Mouse (Mus musculus): ENCODE measurements around the gene Gm47841. TPM values are rescaled to one million over a fixed set of nuclear protein-coding genes. Genes with fewer than 3 reads are reported as not detected.

Gene Gm47841
- polyA plus RNA-seq, 1 experiment = not detected

- H3K79me2 ChIP-seq (ENCODE audit: control insufficient read depth, insufficient read depth) = no peaks in the 10 kb centered on the region
- no peaks in the 10 kb centered on the region for H3K79me3 ChIP-seq (ENCODE audit: low read depth)
- peaks cover 91% of the 10 kb centered on the region for H3K27me3 ChIP-seq (ENCODE audit: control insufficient read depth, insufficient read depth, insufficient read length)
- H3K36me3 ChIP-seq (ENCODE audit: control insufficient read depth, insufficient read depth) = no peaks in the 10 kb centered on the region
- TF ChIP-seq FOSL1 (IDR thresholded peaks at IDR 0.05; ENCODE audit: insufficient read depth, low read length, poor library complexity, severe bottlenecking) (no peak), CEBPB (IDR thresholded peaks at IDR 0.05; ENCODE audit: low read depth) (no peak), MAX (IDR thresholded peaks at IDR 0.05) (no peak), MYOG (IDR thresholded peaks at IDR 0.05; ENCODE audit: control insufficient read depth, extremely low read depth, insufficient read length) (no peak), MYOD1 (IDR thresholded peaks at IDR 0.05; ENCODE audit: control insufficient read depth, insufficient read length, low read depth) (no peak)
- H3ac ChIP-seq (ENCODE audit: control insufficient read depth, insufficient read length, low read depth) = no peak overlapping the region
- no peak overlapping the region for H3K4me3 ChIP-seq (ENCODE audit: insufficient read depth, poor library complexity, severe bottlenecking)
Observed at GRCm38 (mm10) chr15:101077001-101077812, 30.0 kb upstream of the Gm47841 start.

- no peak overlapping the region for H3K4me3 ChIP-seq (ENCODE audit: insufficient read depth, poor library complexity, severe bottlenecking)
- H3K27me3 ChIP-seq (ENCODE audit: control insufficient read depth, insufficient read depth, insufficient read length) = peaks cover 95% of the 10 kb centered on the region
Observed at GRCm38 (mm10) chr15:101076071-101077000, 29.1 kb upstream of the Gm47841 start.

GRCm38 (mm10) chr15:101075656-101076055 lies 28.5 kb upstream of the Gm47841 start:
- Histone ChIP-seq H3K4me3 (ENCODE audit: insufficient read depth, poor library complexity, severe bottlenecking) (no peak overlapping the region), H3ac (ENCODE audit: control insufficient read depth, insufficient read length, low read depth) (no peak overlapping the region), H3K27me3 (ENCODE audit: control insufficient read depth, insufficient read depth, insufficient read length) (peaks cover 95% of the 10 kb centered on the region), H3K79me3 (ENCODE audit: low read depth) (no peaks in the 10 kb centered on the region), H3K36me3 (ENCODE audit: control insufficient read depth, insufficient read depth) (no peaks in the 10 kb centered on the region), H3K79me2 (ENCODE audit: control insufficient read depth, insufficient read depth) (no peaks in the 10 kb centered on the region)
- no peak for TF ChIP-seq MYOG (IDR thresholded peaks at IDR 0.05; ENCODE audit: control insufficient read depth, extremely low read depth, insufficient read length)

More at GRCm38 (mm10) chr15:101076071-101077000, 29.1 kb upstream of the Gm47841 start:
- Histone ChIP-seq H3K79me3 (ENCODE audit: low read depth) (no peaks in the 10 kb centered on the region), H3ac (ENCODE audit: control insufficient read depth, insufficient read length, low read depth) (no peak overlapping the region), H3K79me2 (ENCODE audit: control insufficient read depth, insufficient read depth) (no peaks in the 10 kb centered on the region), H3K36me3 (ENCODE audit: control insufficient read depth, insufficient read depth) (no peaks in the 10 kb centered on the region)
- no peak for TF ChIP-seq MYOD1 (IDR thresholded peaks at IDR 0.05; ENCODE audit: control insufficient read depth, insufficient read length, low read depth)
- no peak for TF ChIP-seq CEBPB (IDR thresholded peaks at IDR 0.05; ENCODE audit: low read depth)
- no peak for TF ChIP-seq CTCF (IDR thresholded peaks at IDR 0.05; ENCODE audit: control insufficient read depth, insufficient read depth, insufficient read length)
- no peak for TF ChIP-seq FOSL1 (IDR thresholded peaks at IDR 0.05; ENCODE audit: insufficient read depth, low read length, poor library complexity, severe bottlenecking)
- no peak for TF ChIP-seq MYOG (IDR thresholded peaks at IDR 0.05; ENCODE audit: control insufficient read depth, extremely low read depth, insufficient read length)
- TF ChIP-seq MAX (IDR thresholded peaks at IDR 0.05) = no peak
- no peak for TF ChIP-seq USF1 (IDR thresholded peaks at IDR 0.05; ENCODE audit: low read depth)

GRCm38 (mm10) chr15:101075150-101075549 lies 28.0 kb upstream of the Gm47841 start:
- Histone ChIP-seq H3K27me3 (ENCODE audit: control insufficient read depth, insufficient read depth, insufficient read length) (peaks cover 95% of the 10 kb centered on the region), H3K4me3 (ENCODE audit: insufficient read depth, poor library complexity, severe bottlenecking) (no peak overlapping the region), H3K79me3 (ENCODE audit: low read depth) (no peaks in the 10 kb centered on the region), H3K79me2 (ENCODE audit: control insufficient read depth, insufficient read depth) (no peaks in the 10 kb centered on the region), H3K36me3 (ENCODE audit: control insufficient read depth, insufficient read depth) (no peaks in the 10 kb centered on the region), H3ac (ENCODE audit: control insufficient read depth, insufficient read length, low read depth) (no peak overlapping the region)
- TF ChIP-seq CEBPB (IDR thresholded peaks at IDR 0.05; ENCODE audit: low read depth) (no peak), CTCF (IDR thresholded peaks at IDR 0.05; ENCODE audit: control insufficient read depth, insufficient read depth, insufficient read length) (no peak), MAX (IDR thresholded peaks at IDR 0.05) (no peak), MYOG (IDR thresholded peaks at IDR 0.05; ENCODE audit: control insufficient read depth, extremely low read depth, insufficient read length) (no peak), MYOD1 (IDR thresholded peaks at IDR 0.05; ENCODE audit: control insufficient read depth, insufficient read length, low read depth) (no peak), FOSL1 (IDR thresholded peaks at IDR 0.05; ENCODE audit: insufficient read depth, low read length, poor library complexity, severe bottlenecking) (no peak), USF1 (IDR thresholded peaks at IDR 0.05; ENCODE audit: low read depth) (no peak)

- Histone ChIP-seq H3K79me2 (ENCODE audit: control insufficient read depth, insufficient read depth) (no peaks in the 10 kb centered on the region), H3K27me3 (ENCODE audit: control insufficient read depth, insufficient read depth, insufficient read length) (peaks cover 96% of the 10 kb centered on the region), H3K79me3 (ENCODE audit: low read depth) (no peaks in the 10 kb centered on the region), H3ac (ENCODE audit: control insufficient read depth, insufficient read length, low read depth) (no peak overlapping the region), H3K36me3 (ENCODE audit: control insufficient read depth, insufficient read depth) (no peaks in the 10 kb centered on the region), H3K4me3 (ENCODE audit: insufficient read depth, poor library complexity, severe bottlenecking) (no peak overlapping the region)
- no peak for TF ChIP-seq MAX (IDR thresholded peaks at IDR 0.05)
- TF ChIP-seq USF1 (IDR thresholded peaks at IDR 0.05; ENCODE audit: low read depth) = no peak
- no peak for TF ChIP-seq MYOD1 (IDR thresholded peaks at IDR 0.05; ENCODE audit: control insufficient read depth, insufficient read length, low read depth)
- TF ChIP-seq CEBPB (IDR thresholded peaks at IDR 0.05; ENCODE audit: low read depth) = no peak
- no peak for TF ChIP-seq MYOG (IDR thresholded peaks at IDR 0.05; ENCODE audit: control insufficient read depth, extremely low read depth, insufficient read length)
- TF ChIP-seq FOSL1 (IDR thresholded peaks at IDR 0.05; ENCODE audit: insufficient read depth, low read length, poor library complexity, severe bottlenecking) = no peak
- TF ChIP-seq CTCF (IDR thresholded peaks at IDR 0.05; ENCODE audit: control insufficient read depth, insufficient read depth, insufficient read length) = no peak
Observed at GRCm38 (mm10) chr15:101074067-101074466, 26.9 kb upstream of the Gm47841 start.

Measured in C2C12 (cell line).